Mouse (Mus musculus) testis, postnatal 10 days (tissue): ENCODE measurements at regions not wholly inside any gene's neighbourhood (a gene's known extent, or its start where the extent isn't known, plus 50 kb on each side); places are given as distances from the start of the nearest gene placed in this dataset.

Source experiments
- DNase-seq: peaks from one replicate; pipeline ENCODE4 v3.0.0; 2021; ENCODE audit warnings: low spot score

DNA sequence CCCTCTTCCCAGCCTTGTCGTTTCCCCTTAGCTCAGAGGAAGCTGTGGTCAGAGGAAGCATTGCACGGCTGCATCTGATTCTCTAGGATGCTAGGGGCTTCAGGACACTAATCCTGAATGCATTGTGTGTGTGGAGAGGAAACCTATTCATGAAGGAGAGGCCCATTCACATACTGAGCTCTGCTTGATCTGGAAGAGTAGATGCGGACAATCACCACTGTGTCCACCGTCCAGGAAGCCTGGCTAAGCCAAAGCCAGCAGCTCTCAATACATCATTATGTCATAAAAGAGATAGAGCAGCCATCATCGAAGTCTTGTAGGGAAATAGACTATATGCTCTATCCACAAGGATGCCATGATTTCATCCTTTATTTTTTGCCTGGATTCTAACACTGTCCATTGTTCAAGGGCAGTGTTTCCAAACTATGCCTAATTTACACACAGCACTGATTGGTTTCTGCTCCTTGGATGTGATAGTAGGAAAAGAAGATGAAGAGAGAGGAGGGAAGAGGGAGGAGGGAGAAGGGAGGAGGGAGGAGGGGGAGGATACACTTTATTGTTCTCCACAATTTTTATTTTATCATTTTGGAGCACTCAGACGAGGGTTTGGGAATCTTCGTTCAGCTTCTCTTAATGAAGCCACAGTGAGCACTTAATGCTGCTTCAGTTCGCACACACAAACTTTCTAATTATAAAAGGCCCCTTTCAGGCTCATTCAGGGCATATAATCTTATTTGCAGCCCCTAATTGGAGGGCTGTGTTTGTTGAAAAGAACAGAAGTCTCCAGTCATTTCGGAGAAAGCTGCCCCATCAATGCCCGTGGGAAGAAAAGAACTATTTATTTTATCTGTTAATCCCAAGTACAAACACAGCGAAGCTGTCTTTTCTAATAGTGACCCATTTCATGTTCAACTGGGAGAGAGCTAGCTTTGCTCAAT lies 195.0 kb downstream of the Pdgfra start:
- no peak for DNase-seq

GRCm38 (mm10) chr5:75347774-75348116 lies 195.7 kb downstream of the Pdgfra start:
- no peak for DNase-seq

- no peak for DNase-seq
Measured at GRCm38 (mm10) chr5:75355266-75355665, 203.2 kb downstream of the Pdgfra start.

DNA sequence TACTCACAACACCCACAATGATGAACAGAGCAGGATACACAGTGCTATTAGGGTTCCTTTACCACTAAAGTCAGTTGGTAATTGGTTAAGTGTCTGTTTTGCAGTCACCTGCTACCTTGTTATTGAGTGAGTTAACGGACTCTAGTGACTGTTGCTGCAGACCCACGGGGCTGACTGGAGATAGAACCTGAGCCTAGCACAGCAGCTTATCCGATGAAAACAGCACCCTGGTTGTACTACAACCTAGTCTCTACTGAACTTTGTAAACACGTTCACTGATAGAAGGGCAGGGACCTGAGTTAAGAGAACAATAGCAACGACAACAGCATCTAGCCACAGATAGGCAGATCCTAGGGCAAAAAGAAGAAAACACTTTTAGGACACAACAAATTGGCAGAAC lies 206.8 kb downstream of the Pdgfra start:
- no peak for DNase-seq

DNA sequence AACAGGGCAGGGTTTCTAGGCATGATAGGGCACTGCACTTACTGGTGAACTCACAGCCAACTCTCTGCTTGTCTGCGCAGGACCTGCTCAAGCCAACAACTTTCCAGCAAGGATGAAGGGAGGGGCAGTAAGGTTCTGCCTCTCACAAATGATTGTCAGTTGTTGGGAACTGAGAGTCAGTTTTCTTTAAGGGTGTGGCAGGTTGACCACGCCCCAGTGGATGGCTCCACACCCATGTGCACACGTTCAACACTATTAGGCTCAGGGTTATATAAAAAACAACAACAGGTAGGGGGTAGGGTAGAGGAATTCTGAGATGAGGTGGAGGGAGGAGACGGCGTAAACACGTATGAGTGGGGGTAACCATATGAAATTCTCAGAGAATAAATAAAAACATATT lies 210.9 kb upstream of the Kit start:
- DNase-seq = no peak

- no peak for DNase-seq
Measured at GRCm38 (mm10) chr5:75367282-75367681, 207.4 kb upstream of the Kit start.

DNA sequence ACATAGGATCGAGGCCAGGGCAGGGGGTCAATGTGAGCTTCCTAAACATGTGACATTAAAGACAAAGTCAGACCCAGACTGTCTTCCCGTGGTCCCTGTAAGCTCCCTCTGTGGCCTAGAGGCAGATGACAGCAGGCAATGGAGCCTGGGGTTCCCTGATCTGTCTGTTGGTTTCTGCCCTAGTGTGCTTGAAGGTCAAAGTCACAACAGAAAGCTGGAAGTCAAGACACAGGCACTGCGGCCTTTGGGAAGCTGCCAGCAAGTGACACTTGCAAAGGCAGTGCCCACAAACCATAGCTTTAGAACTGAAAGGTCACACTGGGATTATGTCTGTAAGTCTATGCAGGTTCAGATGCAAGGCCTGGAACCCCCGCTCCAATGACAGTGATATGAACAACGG lies 206.0 kb upstream of the Kit start:
- DNase-seq = no peak

DNA sequence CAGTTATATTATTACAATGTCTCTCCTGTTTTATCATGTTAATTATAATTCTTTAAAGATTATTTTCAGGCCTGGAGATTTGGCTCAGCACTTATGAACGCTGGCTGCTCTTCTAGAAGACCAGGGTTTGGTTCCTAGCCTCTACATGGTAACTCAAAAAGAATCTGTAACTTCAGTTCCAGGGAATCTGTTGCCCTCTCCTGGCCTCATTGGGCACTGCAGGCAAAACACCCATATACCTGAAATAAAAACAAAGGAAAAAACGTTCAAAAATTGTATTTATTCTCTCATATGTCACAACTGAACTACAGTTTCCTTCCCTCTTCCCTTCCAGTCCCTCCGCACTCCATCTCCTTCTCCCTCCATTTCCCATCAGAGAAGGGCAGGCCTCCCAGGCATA lies 201.9 kb upstream of the Kit start:
- no peak for DNase-seq

DNA sequence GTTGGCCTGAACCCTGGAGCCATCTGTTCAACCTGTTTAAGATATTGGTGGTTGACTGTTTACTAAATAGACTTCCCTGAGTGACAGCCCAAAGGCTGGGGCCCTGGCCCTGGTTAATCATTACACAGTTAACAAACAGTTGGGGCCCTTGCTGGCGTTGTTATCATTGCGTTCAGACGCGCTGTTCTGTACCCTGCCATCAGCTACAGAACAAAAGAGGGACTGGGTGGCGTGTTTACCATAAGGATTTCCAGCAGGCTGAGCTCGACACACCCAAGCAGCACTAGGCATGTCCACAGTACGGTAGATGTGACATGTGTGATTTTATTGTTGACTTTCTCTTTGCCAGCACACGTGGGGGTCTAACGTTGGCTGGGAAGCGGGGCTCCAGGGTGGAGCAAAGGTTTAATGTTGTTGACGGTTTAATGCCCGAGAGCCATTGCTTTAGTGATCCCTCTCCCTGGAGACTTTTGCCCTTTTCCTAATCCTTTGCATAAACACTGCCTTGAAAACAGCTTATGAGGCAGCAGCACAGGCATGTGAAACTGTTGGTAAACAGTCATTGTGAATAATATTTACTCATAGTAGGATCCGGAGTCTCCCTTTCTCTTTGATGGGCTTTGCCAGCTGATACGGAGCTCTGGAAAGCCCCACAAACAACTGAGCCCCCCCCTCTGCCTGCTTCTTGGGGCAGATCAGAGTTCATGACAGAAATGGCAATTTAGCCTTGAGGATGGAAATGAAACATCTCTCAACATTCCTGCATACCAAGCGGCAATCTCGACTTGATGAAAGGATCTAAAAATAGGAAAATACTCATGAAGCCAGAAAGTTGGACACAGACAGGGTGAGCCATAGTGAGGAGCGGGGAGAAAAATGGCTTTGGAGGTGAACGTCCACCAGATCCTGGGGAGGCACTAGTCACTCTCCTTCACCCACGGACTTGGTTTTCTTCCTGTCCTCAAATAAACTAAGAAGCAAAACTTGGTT lies 197.1 kb upstream of the Kit start:
- DNase-seq = no peak

- no peak for DNase-seq
Measured at GRCm38 (mm10) chr5:75378655-75379054, 196.1 kb upstream of the Kit start.

DNA sequence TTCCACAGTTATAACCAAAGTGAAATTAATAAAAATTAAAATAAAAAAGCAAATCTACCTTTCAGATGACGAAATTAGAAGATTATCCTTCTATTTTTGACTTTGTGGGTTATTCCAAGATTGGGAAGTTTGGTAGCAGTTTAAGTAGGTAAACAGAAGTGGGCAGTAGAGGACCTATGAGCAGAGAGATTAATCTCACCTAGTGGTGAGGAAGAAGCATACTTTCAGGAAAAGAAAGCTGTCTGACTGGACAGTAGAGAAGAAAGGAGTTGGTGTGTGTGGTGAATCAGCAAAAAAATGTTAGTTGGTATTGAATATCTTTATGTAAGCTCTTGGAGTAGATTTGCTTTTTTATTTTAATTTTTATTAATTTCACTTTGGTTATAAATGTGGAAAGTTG lies 194.4 kb upstream of the Kit start:
- no peak for DNase-seq

GRCm38 (mm10) chr5:75382138-75382537 lies 192.6 kb upstream of the Kit start:
- DNase-seq = no peak

DNA sequence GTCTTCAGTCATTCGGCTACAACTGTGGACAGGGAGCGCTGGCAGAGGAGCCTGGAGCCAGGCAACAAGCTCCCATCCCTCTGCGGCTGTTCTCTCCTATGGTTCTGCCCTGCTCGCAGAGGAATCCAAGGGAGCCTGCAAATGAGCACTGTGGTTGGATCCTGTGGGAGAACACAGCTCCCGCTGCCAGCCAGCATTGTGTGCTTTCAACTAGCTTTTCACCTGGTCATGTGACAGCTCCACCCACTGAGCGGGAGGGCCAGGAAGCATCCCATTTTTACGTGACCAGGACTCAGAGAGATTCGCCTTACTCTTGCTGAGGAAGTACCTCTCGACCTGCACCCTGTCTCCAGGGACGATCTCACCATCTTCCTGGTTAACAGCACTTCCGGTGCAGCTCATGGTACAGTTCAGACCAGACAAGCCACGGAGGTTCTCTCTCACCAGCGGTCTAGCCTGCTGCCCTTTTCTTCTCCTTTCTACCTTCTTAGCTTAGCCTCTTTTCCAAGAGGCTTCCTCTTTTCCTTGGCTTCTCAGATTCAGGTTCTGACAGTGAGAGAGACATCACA lies 186.7 kb upstream of the Kit start:
- DNase-seq = no peak

DNA sequence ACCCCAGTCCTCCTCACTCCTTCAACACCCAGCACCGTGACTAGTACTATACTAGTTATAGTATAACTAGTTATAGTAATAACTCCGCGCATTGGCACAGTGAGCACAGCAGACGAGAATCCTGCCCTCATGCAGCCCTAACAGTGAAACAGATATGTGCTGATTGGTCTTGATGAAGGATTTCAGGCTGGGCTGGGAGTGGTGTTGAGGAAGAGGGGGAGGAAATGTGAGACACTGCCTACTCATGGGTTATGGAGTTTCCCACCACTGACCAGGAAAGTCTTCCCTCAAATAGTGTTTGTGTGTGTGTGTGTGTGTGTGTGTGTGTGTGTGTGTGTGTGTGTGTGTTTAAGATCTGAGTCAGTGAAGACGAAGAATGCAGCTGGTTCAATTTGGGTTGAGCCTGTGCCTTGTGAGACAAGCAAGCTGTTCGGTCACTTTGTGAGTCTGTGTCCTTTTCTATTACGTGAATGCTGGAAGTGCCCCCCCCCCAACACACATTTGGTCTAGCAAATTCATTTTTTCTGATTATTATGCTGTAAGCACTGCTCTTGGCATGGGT lies 185.9 kb upstream of the Kit start:
- DNase-seq = no peak

DNA sequence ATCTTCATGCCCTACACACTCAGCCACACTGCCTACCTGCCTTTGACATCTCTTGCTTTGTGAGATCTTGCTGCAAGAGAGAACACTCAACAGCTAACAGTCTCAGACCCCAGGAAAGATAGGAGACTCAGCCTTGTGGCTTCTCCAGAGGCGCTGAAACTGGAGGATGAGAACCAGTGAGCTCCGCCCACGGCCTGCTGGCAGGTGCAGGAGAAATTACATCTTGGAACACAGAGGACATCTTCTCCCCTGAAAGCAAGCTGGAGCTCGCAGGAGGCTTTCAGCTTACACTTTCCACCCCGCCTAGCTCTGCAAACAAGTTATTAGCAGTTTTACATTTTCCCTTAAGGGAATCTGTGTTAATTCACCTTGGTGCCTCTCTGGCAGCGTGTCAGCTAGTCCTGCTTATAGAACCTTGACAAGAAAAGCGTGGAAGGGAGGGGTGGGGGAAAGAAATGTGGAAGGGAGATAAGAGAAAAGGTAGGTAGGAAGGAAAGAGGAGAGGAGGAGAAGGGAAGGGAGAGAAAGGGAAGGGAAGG lies 185.2 kb upstream of the Kit start:
- no peak for DNase-seq

- no peak for DNase-seq
Measured at GRCm38 (mm10) chr5:75398820-75399219, 175.9 kb upstream of the Kit start.

DNA sequence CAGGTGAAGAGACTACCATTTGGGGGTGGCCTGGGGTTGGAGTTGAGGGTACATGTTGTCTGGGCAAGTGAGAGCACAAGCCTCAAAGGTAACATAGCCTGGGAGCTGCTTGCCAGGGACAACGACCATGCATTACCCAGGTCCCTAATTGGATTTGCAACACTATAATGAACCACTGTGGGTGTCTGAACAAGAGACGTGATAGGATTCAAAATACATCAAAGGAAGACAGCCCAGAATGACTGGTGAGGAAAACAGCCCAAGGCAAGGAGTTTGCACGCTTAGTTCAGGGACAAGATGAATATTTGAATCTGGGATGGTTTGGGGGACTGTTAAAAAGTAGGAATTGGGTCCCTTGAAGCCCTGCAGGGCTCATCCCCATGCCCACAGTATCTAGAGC lies 173.0 kb upstream of the Kit start:
- DNase-seq = no peak

DNA sequence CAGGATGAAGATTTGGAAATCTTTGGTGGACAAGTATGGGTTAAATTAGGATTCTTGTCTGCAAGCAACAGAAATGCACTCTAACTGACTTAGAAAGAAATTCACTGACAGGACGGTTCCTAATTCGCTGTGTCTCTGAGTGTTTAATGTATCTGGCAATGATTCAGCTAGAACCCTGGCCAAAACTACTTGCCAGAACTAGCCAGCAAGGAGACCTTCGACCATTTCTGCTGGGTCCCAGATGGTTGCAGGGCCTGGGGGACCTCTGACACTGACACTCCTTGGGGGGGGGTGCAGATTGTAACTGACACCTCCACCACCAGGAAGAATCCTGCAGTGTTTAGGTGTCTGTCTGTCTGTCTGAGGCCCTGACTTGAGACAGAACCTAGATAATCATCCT lies 172.1 kb upstream of the Kit start:
- DNase-seq = no peak

DNA sequence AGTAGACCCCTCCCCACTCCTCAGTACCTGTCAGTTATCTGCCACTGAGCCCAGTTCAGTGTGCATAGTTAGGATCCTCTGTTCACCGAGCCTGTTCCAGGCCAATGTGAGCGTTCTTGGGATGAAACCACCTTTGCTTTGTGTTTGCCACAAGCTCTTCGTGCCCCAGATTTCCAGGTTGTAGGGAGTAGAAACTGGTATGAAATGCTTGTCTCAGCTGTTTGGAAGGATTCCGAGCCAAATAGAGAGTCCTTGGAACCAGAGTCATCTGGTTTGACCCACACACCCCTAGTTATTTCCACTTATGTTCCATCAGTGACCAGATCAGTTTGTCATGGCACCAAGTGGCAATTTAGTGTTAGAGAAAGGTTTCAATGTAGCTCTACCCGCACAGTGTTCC lies 171.2 kb upstream of the Kit start:
- DNase-seq = no peak

- DNase-seq = no peak
Measured at GRCm38 (mm10) chr5:75404601-75405285, 170.0 kb upstream of the Kit start.

- no peak for DNase-seq
Measured at GRCm38 (mm10) chr5:75405496-75405895, 169.2 kb upstream of the Kit start.
